Mouse (Mus musculus) gastrocnemius, adult 2 months (tissue): Measurements from ENCODE around the gene Gramd2. TPM values are rescaled to one million over a fixed set of nuclear protein-coding genes. Genes with fewer than 3 reads are reported as not detected.
"Not testable (repeated sequence)": the region's sequence is repeated elsewhere in the genome, so short reads cannot be mapped to it uniquely, and the experiment has no call there.

Source experiments
- DNase-seq: peaks from one replicate; pipeline ENCODE4 v3.0.0; 2022
- H3K27ac ChIP-seq: fragments of 200-600 bp; 2 replicates; pipeline ENCODE4 v1.8.1; 2022; ENCODE audit warnings: mild to moderate bottlenecking
- H3K4me3 ChIP-seq: fragments of 200-600 bp; 2 replicates; pipeline ENCODE4 v1.8.1; 2022; ENCODE audit warnings: mild to moderate bottlenecking, moderate library complexity
- CTCF ChIP-seq: fragments of 200-600 bp; IDR thresholded peaks from 2 replicates; pipeline ENCODE4 v1.8.1; 2022; ENCODE audit warnings: antibody characterized with exemption, mild to moderate bottlenecking, moderate library complexity
- intact Hi-C: fragments of 180-260 bp; cut with DNase I; formaldehyde crosslinking; loops from one replicate; pipeline ENCODE4 v1.15.1; 2025
- total RNA-seq, 2 experiments: library from RNA; stranded (reverse); gene quantifications; 2 replicates each; pipeline ENCODE4 v1.2.3; 2021

The Gramd2 gene
- total RNA-seq, 2 experiments from 2014 or later: 0.11 to 0.13 TPM

DNA sequence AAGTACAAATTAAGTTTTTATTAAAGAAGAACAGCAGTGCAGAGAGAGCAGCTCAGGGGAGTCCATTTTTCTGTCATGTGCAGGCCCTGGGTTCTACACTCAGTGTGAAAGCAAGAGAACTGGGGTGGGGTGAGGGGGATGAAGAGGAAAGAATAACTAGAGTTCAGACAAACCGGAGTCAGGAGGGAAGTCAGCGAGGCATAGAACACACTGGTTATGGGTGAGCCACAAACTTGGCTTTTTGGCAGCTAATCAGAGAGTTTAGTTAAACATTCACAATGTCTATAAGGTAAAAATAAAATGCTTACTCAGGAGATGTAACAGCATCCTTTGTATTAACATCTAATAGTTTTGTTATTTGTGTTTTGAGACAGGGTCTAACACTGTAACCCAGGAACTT lies 60.6 kb downstream of the Gramd2 start:
- Histone ChIP-seq H3K4me3 (no peak overlapping the region), H3K27ac (no peak overlapping the region)
- no peak for DNase-seq
- no peak for TF ChIP-seq CTCF
- intact Hi-C loops: no loop called here

DNA sequence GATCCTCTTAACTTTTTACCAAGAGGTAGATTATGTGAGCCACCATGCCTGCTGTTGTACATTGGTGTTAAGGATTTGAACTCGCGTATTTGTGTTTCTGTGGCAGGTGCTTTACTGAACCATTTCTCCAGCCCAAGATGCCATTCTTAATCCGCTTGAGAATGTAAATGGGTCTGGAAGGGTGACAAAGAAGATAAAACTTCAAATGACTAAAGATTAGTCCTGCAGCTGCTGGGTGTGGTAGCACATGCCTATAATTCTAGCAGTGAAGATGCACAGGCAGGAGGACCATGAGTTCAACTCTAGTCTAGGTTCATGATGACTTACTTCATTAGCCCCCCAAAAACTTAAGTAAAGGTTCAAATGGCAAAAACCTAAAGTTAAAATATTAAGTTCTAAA lies 64.0 kb downstream of the Gramd2 start:
- no peak overlapping the region for H3K4me3 ChIP-seq
- no peak for TF ChIP-seq CTCF
- DNase-seq: no peak
- no peak overlapping the region for H3K27ac ChIP-seq
- intact Hi-C loops: no loop called here

DNA sequence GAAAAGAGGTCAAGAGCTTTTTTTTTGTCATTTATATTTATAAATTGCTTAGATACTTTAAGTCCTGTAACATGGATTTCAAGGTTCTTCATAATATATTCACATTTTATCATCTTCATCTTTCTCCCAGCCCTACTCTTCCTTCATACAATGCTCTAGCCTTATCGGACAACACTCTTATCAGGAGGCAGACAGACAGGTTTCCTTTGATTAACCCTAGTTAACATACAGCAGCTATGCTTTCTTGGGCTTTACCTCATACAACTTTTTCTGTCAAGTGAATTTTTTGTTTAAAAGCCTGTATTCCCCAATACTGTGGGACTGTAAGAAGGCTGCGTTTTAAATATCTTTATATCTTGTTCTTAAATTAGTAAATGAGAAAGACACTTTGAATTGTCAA lies 68.4 kb downstream of the Gramd2 start:
- Histone ChIP-seq H3K27ac (no peak overlapping the region), H3K4me3 (no peak overlapping the region)
- TF ChIP-seq CTCF: no peak
- intact Hi-C loops: no loop called here
- no peak for DNase-seq

DNA sequence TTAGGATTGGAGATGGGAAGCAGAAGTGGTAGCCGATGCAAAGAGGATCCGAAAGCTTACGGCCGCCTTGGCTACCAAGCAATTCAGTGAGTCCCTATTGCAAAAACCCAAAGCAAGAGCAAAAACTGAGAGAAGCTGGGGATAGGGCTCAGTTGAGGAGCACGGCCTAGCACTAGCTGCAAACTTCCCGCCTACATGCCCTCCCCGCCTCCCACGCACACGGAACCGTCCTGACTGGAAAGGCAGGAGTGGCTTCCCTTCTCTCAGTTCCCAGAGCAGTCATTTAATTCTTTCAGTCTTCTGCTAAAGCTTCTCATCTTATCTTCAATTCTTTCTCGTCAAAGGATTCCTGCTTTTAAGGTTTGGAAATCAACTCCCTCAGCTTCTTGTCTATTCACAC lies 69.0 kb downstream of the Gramd2 start:
- DNase-seq: peak; percentile 22
- intact Hi-C loops: no loop called here
- Histone ChIP-seq H3K27ac (no peak overlapping the region), H3K4me3 (no peak overlapping the region)
- no peak for TF ChIP-seq CTCF

DNA sequence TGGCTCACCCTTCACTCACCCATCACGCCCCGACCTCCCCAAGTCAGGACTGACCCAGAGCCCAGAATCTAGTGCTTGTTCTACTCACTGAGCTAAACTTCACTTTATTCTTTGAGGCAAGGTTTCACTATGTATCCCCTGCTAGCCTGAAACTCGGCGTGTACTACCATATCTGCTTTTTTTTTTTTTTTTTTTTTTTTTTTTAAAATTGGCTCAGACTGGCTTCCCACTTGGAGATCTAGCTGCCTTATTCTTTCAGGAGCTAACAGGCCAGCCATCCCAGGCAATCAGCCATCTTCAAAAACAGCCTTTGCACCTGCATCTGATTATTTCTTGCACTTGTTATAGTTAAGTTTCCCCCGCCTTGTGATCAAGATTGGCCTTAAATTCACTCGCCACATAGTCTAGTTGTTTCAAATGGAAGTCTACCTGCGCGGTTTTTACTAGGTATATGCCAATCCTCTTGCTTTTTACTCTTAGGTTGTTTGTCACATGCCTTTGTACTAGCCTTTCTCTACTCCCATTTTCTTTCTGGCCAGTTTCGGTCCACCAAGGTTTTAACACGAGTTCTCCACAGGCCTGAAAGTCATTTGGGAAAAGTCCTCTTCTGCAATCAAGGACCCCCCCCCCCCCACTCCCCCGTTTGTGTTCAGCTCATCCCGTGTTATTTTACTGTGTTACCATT lies 69.8 kb downstream of the Gramd2 start:
- intact Hi-C loops: no loop called here
- Histone ChIP-seq H3K27ac (peak overlapping the region; percentile 99), H3K4me3 (peak overlapping the region; percentile 82)
- no peak for DNase-seq
- no peak for TF ChIP-seq CTCF

DNA sequence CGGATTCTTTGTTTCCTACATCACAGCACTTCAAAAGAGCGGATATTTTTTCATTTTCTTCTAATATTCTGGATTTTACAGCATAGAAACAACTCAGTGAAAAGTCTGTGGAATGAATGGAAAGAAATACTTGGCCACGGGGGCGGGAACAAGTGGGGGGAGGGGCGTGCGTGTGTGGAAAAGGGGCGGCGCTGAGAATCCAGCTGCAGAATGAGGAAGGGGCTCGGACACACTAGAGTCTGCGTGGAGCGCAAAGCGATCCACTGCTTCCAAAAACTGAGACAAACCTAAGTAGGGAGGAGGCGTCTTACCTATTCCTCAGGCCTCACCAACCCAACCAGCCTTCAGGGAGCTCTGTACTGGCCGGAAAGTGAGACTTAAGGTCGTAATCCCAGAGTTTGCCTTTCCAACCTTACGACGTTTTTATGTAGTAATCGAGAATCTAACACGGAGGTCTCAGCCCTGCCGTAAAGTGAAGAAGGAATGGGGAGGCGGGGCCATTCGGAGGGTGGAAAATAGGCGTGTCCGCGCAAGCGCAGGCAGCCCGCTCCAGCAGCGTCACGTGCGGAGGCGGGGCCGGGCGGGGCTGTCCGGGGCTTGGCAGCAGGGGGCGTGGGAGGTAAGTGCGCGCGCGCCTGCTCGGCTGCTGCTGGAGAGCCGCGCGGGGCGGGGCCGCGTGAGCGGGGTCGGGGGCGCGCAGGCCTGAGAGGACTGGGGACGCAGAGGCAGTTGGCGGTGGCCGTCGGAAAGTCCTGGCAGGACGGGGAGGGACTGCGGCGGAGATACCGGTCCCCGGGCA lies 70.5 kb downstream of the Gramd2 start, which contains the start of the genes Senp8 and Myo9a:
Gene Senp8, minus strand, starts transcription at position 444 of the 799 bp plus-strand sequence.
Gene Myo9a, plus strand, starts transcription at position 630 of the 799 bp plus-strand sequence.
- intact Hi-C loops: no loop called here
- Histone ChIP-seq H3K27ac (peak within 1 kb of the TSS; percentile 99), H3K4me3 (peak within 1 kb of the TSS; percentile 82)
- TF ChIP-seq CTCF: peak; percentile 31; the same call in 1 of the 2 replicates
- peak; percentile 100 for DNase-seq

DNA sequence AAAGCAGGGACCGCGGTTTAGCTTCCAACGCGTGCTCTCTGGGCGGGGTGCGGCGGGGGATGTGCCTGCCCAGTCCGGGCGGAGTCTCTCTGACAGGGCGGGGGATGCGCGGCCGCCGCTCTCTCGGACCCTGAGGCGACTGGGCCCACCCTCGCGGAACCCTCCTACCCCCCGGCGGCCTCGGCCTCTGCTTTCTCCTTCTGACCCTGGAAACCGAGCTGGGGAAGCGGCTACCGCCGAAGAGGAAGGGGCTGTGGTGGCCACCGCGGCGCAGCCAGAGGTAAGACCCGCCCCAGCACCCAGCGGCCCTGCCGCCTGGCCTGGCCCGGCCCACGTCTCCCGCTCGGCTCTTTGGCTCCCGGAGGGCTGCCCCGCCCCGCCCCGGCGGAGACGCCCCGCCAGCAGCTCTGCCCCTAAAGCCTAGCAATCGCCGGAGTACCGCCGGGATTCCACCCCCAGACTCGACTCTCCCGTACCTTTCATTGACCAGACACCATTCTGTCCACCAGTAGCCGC lies 71.2 kb downstream of the Gramd2 start:
- H3K4me3 ChIP-seq: peak overlapping the region; percentile 82
- TF ChIP-seq CTCF: no peak
- DNase-seq: peak; percentile 94
- H3K27ac ChIP-seq: peak overlapping the region; percentile 99
- intact Hi-C loops: no loop called here

DNA sequence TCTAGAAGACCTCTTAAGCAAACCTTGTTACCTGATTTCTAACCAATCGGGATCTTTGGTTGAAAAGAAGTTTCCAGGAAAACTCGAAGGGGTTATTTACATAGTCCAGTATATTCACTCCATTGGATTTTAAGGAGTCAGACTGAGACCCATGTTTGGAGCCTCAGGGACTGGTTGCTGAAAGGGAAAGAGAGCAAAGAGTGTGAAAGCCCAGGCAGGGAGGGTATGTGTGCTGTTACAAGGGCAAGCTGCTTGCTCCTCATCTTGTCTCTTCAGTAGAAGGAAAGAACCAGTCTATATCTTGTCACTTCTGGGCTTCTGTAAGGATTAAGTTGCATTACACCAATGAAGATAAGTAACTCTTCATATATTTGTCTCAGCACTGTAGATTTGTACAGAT lies 72.0 kb downstream of the Gramd2 start:
- DNase-seq: no peak
- intact Hi-C loops: no loop called here
- Histone ChIP-seq H3K4me3 (peak overlapping the region; percentile 82), H3K27ac (peak overlapping the region; percentile 99)
- TF ChIP-seq CTCF: no peak

DNA sequence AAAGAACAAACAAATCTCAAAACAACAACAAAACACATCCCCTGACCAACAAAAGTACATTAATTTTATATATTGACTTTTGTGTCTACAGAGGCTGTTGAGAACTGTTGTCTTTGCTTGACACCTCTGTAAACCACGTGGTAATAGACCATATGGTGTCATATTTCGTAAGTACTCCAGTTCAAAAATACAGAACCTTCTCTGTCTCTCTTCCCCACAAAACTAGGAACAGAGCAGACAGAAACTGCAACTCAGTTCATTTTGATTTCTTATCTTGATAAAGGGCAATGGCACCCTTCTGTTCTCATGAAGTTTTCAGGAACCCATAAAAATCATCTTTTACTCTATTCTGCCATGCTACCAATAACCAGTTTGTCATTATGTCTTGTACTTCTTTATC lies 75.3 kb downstream of the Gramd2 start:
- H3K4me3 ChIP-seq: no peak overlapping the region
- no peak for DNase-seq
- no peak overlapping the region for H3K27ac ChIP-seq
- intact Hi-C loops: loop anchor here (5.0 kb wide), 1 partner anchor 33 kb away; no protein-coding TSS in a partner anchor
- TF ChIP-seq CTCF: no peak

DNA sequence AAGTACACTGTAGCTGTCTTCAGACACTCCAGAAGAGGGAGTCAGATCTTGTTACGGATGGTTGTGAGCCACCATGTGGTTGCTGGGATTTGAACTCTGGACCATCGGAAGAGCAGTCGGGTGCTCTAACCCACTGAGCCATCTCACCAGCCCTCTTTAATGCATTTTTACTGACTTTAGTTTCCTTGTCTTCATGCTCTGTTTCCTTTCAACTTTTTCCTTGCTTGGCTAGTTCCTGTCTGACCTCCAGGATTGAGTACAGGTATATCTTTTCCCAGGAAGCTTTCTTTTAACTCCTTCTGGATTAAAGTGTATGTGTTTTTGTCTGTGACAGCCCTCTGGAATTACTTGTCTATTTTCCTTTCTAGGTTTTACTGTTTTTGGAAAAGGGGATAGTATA lies 77.1 kb downstream of the Gramd2 start:
- not testable (repeated sequence) for H3K27ac ChIP-seq, H3K4me3 ChIP-seq, DNase-seq
- intact Hi-C loops: loop anchor here (5.0 kb wide), 1 partner anchor 35 kb away; no protein-coding TSS in a partner anchor

DNA sequence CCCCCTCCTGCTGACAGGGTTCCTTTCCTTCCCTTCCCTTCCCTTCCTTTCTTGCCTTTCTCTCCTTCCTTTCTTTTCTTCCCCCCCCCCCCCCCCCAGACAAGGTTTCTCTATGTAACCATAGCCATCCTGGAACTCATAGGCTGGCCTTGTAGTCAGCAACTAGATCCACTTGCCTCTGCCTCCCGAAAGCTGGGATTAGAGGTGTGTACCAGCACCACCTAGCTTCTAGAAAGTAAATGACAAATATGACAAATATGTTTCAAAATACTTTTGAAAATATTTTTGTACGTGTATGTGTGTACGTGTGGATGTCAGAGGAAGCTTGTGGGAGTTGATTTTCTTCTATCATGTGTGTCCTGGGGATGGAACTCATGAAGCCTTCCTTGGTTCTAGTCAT lies 80.6 kb downstream of the Gramd2 start:
- peak; percentile 53 for TF ChIP-seq CTCF
- no peak overlapping the region for H3K4me3 ChIP-seq
- no peak overlapping the region for H3K27ac ChIP-seq
- intact Hi-C loops: no loop called here
- peak; percentile 21 for DNase-seq

DNA sequence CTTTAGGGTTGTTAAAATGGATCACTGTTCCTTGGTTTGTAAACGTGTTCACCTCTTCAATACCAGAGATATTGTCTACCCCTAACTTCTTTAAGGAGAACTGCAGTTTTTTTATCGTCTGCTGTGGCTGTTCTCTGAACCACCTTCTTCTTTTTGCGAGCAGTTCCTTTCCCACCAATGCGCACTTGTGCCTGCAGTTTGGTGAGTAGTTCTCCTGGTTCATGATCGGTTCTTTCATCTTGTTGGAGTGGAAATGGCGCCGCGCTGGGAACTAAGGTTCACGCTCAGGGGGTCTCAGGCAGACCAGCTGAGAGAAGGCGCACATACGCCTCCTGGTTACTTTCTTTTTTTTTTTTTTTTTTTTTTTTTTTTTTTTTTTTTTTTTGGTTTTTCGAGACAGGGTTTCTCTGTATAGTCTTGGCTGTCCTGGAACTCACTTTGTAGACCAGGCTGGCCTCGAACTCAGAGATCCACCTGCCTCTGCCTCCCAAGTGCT lies 87.1 kb downstream of the Gramd2 start:
- H3K27ac ChIP-seq, DNase-seq, H3K4me3 ChIP-seq, intact Hi-C loops: not testable (repeated sequence)

Other genes starting within 250 kb of the Gramd2 start
- 100 to 1,000 TPM; 101 to 117 TPM for gene Arih1, start 193.5 kb upstream of the Gramd2 start, total RNA-seq
- gene Hexa, start 140.6 kb upstream of the Gramd2 start, total RNA-seq: 10 to 100 TPM; 30.9 to 31.9 TPM
- gene Tmem202, start 140.3 kb upstream of the Gramd2 start, total RNA-seq: under 1 TPM; 0.53 to 0.56 TPM
- gene Celf6, start 102.2 kb upstream of the Gramd2 start, total RNA-seq: not detected
- 10 to 100 TPM; 25.7 to 26.0 TPM for gene Parp6, start 62.9 kb upstream of the Gramd2 start, total RNA-seq
- gene Pkm, start 23.8 kb upstream of the Gramd2 start, total RNA-seq: 1,000 to 10,000 TPM; 2,556 to 3,331 TPM
- gene Senp8, start 70.6 kb downstream of the Gramd2 start, total RNA-seq: 10 to 100 TPM in 1 of 2 experiments, 1 to 10 TPM in 1; 9.1 to 13.4 TPM
- gene Myo9a, start 70.8 kb downstream of the Gramd2 start, total RNA-seq: 10 to 100 TPM in 1 of 2 experiments, 1 to 10 TPM in 1; 9.3 to 10.7 TPM